Mouse (Mus musculus) ovary, postnatal 14 days (tissue): ENCODE measurements at regions not wholly inside any gene's neighbourhood (a gene's known extent, or its start where the extent isn't known, plus 50 kb on each side); places are given as distances from the start of the nearest gene placed in this dataset.
"Not testable (repeated sequence)": the region's sequence is repeated elsewhere in the genome, so short reads cannot be mapped to it uniquely, and the experiment has no call there.

Experiments used
- DNase-seq: peaks from one replicate; pipeline ENCODE4 v3.0.0; 2022; ENCODE audit warnings: low spot score

GRCm38 (mm10) chr4:84165256-84165655 lies 509.8 kb downstream of the Bnc2 start:
- DNase-seq: no peak

- no peak for DNase-seq
Measured at GRCm38 (mm10) chr4:84172841-84173240, 502.2 kb downstream of the Bnc2 start.

- no peak for DNase-seq
Measured at GRCm38 (mm10) chr4:84173441-84173840, 501.6 kb downstream of the Bnc2 start.

DNA sequence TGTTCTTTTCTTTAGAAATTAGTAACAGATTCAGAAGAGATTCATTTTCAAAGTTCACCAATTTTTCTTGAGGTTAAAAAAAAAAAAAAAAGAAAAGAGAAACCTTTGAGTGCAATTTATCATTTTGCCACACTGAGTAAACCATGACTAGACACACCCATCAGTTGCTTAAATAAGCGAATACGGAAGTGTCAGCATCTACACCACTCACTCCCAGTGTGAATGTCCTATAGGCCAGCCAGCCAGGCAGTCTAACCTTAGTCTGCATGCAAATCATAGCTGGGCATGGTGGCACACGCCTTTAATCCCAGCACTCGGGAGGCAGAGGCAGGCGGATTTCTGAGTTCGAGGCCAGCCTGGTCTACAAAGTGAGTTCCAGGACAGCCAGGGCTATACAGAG lies 498.6 kb downstream of the Bnc2 start:
- not testable (repeated sequence) for DNase-seq

DNA sequence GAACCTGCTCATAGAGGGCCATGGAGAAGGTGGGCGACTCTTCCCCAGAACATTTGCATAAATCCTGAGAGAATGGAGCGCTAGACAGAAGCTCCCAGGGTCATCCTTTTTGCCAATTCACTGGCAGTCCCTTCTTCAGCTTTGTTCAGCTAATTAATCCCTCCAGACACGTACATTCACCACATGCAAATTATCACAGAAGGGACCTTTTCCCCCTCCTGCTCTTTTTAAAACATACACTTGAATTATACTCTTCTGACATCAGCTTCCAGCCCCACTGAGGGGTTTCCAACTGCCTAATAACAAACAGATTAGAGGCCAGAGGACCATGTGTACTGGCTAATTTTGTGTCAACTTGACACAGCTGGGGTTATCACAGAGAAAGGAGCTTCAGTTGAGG lies 497.2 kb downstream of the Bnc2 start:
- DNase-seq: no peak

GRCm38 (mm10) chr4:84184436-84184835 lies 490.6 kb downstream of the Bnc2 start:
- no peak for DNase-seq

DNA sequence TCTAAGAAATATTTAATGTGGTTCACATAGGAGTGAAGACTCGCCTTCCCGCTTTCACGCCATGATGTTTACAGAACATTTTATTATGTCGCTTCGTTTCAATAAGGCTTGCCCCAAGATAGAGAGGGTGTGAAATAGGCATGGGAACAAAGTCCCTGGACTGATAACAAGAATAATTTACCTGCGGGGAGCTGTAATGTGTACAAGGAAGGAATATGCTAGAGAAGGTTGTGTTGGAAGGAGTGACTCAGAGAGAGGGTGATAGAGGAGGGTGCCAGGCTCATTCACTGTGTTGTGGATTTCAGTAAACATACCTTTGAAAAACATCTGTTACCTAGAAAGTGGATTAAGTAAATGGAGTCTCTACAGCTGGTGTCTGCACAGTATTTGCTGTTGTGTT lies 490.2 kb downstream of the Bnc2 start:
- DNase-seq: no peak

- no peak for DNase-seq
Measured at GRCm38 (mm10) chr4:84189315-84189714, 485.8 kb downstream of the Bnc2 start.

GRCm38 (mm10) chr4:84191303-84191702 lies 483.8 kb downstream of the Bnc2 start:
- DNase-seq: no peak

GRCm38 (mm10) chr4:84192301-84192700 lies 482.8 kb downstream of the Bnc2 start:
- DNase-seq: no peak

DNA sequence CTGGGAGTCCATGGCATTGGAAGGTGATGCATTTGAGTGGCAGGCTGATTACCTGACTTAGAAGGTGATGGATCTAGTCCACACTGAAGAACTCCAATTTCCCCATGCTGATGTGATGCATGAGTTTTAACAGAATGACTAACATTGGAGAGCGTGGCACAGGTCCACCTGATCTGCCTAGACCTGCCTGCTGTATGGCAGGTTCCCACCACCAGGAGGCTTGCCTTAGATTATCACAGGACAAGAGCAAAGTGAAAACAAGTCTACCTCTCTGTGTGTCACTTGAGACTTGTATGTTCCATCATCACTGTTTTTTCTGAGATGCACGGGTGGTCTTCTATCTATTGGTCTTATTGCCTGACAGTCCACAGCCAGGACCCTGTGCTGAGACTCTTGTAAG lies 478.3 kb downstream of the Bnc2 start:
- DNase-seq: no peak

GRCm38 (mm10) chr4:84198176-84198575 lies 476.9 kb downstream of the Bnc2 start:
- DNase-seq: no peak

DNA sequence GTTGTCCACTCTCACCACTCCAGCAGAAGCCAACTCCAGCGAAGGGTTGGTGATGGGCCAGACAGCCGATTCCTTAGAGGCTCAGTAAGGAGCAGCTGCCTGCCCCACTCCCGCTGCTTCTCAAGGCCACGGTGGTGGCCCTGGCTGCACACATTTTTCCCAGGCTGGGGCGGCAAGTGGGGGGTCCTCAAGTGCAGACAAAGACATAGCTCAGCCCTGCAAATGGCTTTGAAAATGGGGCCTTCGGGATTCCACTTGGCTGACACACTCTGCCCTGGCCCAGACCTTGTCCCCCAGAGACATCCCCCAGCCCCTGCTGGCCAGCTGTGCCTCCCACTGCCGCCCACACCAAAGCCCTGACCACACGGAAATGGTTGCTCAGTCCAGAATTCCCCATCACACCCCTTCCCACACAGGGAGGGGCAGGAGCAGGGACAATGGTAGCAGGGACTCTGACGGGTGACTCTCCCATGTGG lies 475.9 kb downstream of the Bnc2 start:
- peak; percentile 30 for DNase-seq

DNA sequence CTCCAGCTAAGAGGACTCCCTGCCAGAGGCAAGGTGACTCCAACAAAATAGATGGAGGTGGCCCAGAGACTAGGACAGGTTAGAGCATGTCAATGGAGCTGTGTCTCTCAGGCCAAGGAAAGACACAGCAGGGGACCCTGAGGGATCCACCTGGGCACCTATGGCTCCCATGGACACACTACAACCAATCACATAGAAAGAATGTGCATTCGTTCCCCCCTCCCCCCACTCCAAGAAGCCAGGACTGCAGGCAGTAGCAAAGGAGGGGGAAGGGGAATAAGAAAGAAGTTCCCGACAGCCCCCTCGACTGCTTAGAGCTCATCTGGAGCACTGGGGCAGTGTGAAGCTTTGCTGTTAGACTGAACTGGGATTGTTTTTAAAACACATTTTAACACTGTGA lies 474.1 kb downstream of the Bnc2 start:
- DNase-seq: no peak

DNA sequence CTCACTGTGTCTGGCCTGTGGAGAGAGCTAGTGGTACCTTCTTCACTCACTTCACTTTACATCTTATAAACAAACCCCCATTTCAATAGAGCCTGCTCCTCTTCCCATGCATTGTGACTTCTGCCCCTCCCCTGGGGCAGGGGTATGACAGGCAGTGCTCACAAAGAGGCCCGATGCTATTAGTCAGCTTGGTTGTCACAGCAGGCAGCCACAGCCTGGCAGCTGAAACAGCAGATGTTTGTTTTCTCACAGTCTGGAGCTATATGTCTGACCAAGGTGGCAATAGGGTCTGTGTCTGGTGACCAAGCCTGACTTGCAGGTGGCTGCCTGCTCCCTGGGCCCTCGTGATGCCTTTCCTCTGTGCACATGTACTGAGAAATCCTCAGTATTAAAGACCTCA lies 472.8 kb downstream of the Bnc2 start:
- no peak for DNase-seq

GRCm38 (mm10) chr4:84203680-84204079 lies 471.4 kb downstream of the Bnc2 start:
- no peak for DNase-seq

GRCm38 (mm10) chr4:84204777-84205176 lies 470.3 kb downstream of the Bnc2 start:
- no peak for DNase-seq

- DNase-seq: no peak
Measured at GRCm38 (mm10) chr4:84208175-84208574, 466.9 kb downstream of the Bnc2 start.

DNA sequence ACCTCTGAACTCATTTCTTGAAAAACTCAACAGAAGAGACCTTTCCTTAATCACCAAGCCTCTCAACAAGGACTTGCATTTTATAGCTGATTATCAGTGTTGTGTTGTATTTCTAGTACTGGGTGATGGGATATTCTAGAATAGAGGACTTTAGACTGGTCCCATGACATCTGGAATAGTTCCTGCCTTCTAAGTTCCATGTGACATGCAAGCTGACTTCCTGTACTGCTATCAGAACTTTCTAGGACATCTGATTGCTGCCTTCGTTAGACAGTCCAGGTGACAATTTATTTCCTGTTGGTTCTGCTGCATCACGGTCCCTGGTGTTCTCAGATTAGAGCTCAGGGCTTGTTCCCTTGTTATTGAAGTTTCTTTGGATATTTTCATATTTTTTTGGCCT lies 465.5 kb downstream of the Bnc2 start:
- no peak for DNase-seq

- no peak for DNase-seq
Measured at GRCm38 (mm10) chr4:84211311-84211875, 463.7 kb downstream of the Bnc2 start.

DNA sequence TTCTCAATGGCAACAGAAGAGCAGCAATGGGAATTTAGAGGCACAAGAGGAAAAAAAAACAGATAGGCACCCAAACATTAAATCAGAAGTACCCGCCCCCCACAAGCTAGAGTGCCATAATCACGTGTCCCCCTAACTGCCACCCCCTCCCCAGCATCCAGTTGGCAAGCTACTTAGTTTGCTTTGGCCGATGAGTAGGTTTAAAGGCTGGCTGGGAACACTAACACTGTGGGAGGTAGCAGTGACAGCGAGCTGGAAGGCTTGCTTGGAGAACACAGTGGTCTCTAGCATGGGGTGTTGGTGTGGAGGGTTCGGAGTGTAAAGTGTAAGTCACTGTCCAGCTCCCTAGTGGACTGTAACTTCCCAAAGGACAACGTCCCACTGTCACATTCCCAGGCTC lies 463.1 kb downstream of the Bnc2 start:
- DNase-seq: no peak

DNA sequence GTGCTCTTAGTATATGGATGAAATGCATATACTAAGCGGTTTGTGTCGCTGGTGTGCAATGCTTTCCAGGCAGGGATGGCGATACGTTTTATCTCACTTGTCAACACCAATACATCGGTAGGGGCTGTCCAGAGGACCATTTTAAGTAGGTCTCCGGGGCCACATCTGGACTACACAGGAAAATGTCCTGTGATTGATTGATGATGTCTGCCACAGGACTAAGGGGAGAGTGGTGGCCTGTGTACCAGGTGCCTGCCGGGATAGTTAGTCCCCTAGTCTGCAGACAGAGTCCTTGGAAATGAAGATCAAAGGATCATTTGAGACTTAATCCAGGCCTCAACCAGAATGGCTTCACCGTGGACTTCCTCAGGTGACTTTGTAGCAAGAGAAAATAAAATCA lies 460.6 kb downstream of the Bnc2 start:
- no peak for DNase-seq

DNA sequence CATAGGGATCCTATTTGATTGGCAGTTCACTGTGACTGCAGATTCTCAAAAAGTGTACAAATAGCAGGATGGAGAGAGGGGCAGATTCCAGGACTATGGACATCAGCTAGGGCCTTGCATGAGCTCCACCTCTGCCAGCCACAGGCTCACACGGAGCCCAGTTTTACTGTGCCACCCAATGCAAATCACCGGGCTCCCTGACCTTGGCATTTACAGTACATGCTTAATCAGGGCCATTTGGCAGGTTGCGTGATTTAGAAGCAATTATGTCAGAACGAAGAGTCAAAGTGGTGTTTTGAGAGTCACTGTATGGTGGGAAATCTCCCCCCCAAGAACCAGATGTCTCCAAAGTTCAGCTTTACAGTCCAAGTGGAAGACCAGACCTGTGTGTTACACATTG lies 456.1 kb downstream of the Bnc2 start:
- DNase-seq: no peak

- no peak for DNase-seq
Measured at GRCm38 (mm10) chr4:84222057-84222717, 452.9 kb downstream of the Bnc2 start.
